Mouse (Mus musculus): Measurements from ENCODE around the gene Acot8. TPM values are rescaled to one million over a fixed set of nuclear protein-coding genes. Genes with fewer than 3 reads are reported as not detected.

Acot8 gene
- polyA plus RNA-seq (2016; fragmentation: Nextera tagmentation; extraction: Ambion mirVana) = 16.5 and 17.7 TPM in 2 replicates

GRCm38 (mm10) chr2:164804533-164805331 is at the start of gene Acot8, which contains the start of gene Zswim3:
TSS of gene Acot8 (minus strand) at chr2:164804882.
TSS of gene Zswim3 (plus strand) at chr2:164805098.
- under 1% methylated on average over 47 of the region's 47 CpGs for WGBS
- Histone ChIP-seq H3K36me3 (peaks cover 45% of the 10 kb centered on the region), H3K27me3 (ENCODE audit: insufficient read depth, poor library complexity, severe bottlenecking) (no peaks in the 10 kb centered on the region), H3K4me1 (replicated peaks) (peaks cover 27% of the 10 kb centered on the region), H3K27ac (peak within 1 kb of the TSS; percentile 92), H3K4me3 (peak within 1 kb of the TSS; percentile 85), H3K9me3 (no peaks in the 10 kb centered on the region)
- DNase-seq (ENCODE audit: low spot score) = peak; percentile 97

GRCm38 (mm10) chr2:164850061-164850460 is 45.4 kb upstream of the Acot8 start:
- peaks cover 6% of the 10 kb centered on the region for H3K4me1 ChIP-seq (replicated peaks)
- H3K4me3 ChIP-seq = no peak overlapping the region
- H3K27me3 ChIP-seq (ENCODE audit: insufficient read depth, poor library complexity, severe bottlenecking) = peaks cover 13% of the 10 kb centered on the region; the same call in 1 of the 2 replicates
- H3K27ac ChIP-seq = no peak overlapping the region
- DNase-seq (ENCODE audit: low spot score) = no peak
- peaks cover 47% of the 10 kb centered on the region for H3K36me3 ChIP-seq
- WGBS = 91% methylated on average over 8 of the region's 8 CpGs
- H3K9me3 ChIP-seq = no peaks in the 10 kb centered on the region

- Histone ChIP-seq H3K27ac (no peak overlapping the region), H3K4me1 (replicated peaks) (no peaks in the 10 kb centered on the region), H3K4me3 (no peak overlapping the region), H3K9me3 (no peaks in the 10 kb centered on the region), H3K27me3 (ENCODE audit: insufficient read depth, poor library complexity, severe bottlenecking) (no peaks in the 10 kb centered on the region), H3K36me3 (peaks cover 58% of the 10 kb centered on the region)
- 54% methylated on average over 3 of the region's 3 CpGs for WGBS
- no peak for DNase-seq (ENCODE audit: low spot score)
Measured at GRCm38 (mm10) chr2:164845782-164846181, 41.1 kb upstream of the Acot8 start.

- WGBS = 93% methylated on average over 4 of the region's 4 CpGs
- Histone ChIP-seq H3K4me3 (peak overlapping the region; percentile 81; the same call in 1 of the 2 replicates), H3K27me3 (ENCODE audit: insufficient read depth, poor library complexity, severe bottlenecking) (no peaks in the 10 kb centered on the region), H3K9me3 (no peaks in the 10 kb centered on the region), H3K4me1 (replicated peaks) (peaks cover 31% of the 10 kb centered on the region), H3K36me3 (peaks cover 48% of the 10 kb centered on the region), H3K27ac (no peak overlapping the region)
- DNase-seq (ENCODE audit: low spot score) = no peak
Measured at GRCm38 (mm10) chr2:164835164-164835563, 30.5 kb upstream of the Acot8 start.

GRCm38 (mm10) chr2:164834531-164834930 is 29.8 kb upstream of the Acot8 start:
- H3K4me1 ChIP-seq (replicated peaks) = peaks cover 31% of the 10 kb centered on the region
- H3K4me3 ChIP-seq = peak overlapping the region; percentile 81
- no peaks in the 10 kb centered on the region for H3K27me3 ChIP-seq (ENCODE audit: insufficient read depth, poor library complexity, severe bottlenecking)
- peaks cover 41% of the 10 kb centered on the region for H3K36me3 ChIP-seq
- DNase-seq (ENCODE audit: low spot score) = no peak
- H3K27ac ChIP-seq = peak overlapping the region; percentile 92
- no peaks in the 10 kb centered on the region for H3K9me3 ChIP-seq
- WGBS = 49% methylated on average over 8 of the region's 8 CpGs

- peak; percentile 92 for DNase-seq (ENCODE audit: low spot score)
- Histone ChIP-seq H3K4me3 (peak within 1 kb of the TSS; percentile 81), H3K9me3 (no peaks in the 10 kb centered on the region), H3K36me3 (peaks cover 38% of the 10 kb centered on the region), H3K27ac (peak within 1 kb of the TSS; percentile 92), H3K27me3 (ENCODE audit: insufficient read depth, poor library complexity, severe bottlenecking) (no peaks in the 10 kb centered on the region), H3K4me1 (replicated peaks) (peaks cover 31% of the 10 kb centered on the region)
- WGBS = under 1% methylated on average over 31 of the region's 31 CpGs
Measured at GRCm38 (mm10) chr2:164833314-164833959, 28.8 kb upstream of the Acot8 start, which contains the start of gene Neurl2. TSS of gene Neurl2 (minus strand) at chr2:164833456.

GRCm38 (mm10) chr2:164832748-164833301 is 28.1 kb upstream of the Acot8 start, which contains the start of gene Ctsa:
TSS of gene Ctsa (plus strand) at chr2:164832873.
- Histone ChIP-seq H3K9me3 (no peaks in the 10 kb centered on the region), H3K27ac (peak within 1 kb of the TSS; percentile 92), H3K4me1 (replicated peaks) (peaks cover 31% of the 10 kb centered on the region), H3K27me3 (ENCODE audit: insufficient read depth, poor library complexity, severe bottlenecking) (no peaks in the 10 kb centered on the region), H3K4me3 (peak within 1 kb of the TSS; percentile 81), H3K36me3 (peaks cover 38% of the 10 kb centered on the region)
- peak; percentile 69 for DNase-seq (ENCODE audit: low spot score)
- WGBS = 1% methylated on average over 35 of the region's 35 CpGs

- Histone ChIP-seq H3K36me3 (peaks cover 38% of the 10 kb centered on the region), H3K27me3 (ENCODE audit: insufficient read depth, poor library complexity, severe bottlenecking) (no peaks in the 10 kb centered on the region), H3K9me3 (no peaks in the 10 kb centered on the region), H3K4me1 (replicated peaks) (peaks cover 31% of the 10 kb centered on the region), H3K4me3 (peak overlapping the region; percentile 81), H3K27ac (peak overlapping the region; percentile 92)
- no peak for DNase-seq (ENCODE audit: low spot score)
- 66% methylated on average over 16 of the region's 16 CpGs for WGBS
Measured at GRCm38 (mm10) chr2:164832032-164832747, 27.5 kb upstream of the Acot8 start.

GRCm38 (mm10) chr2:164831029-164831428 is 26.3 kb upstream of the Acot8 start:
- H3K36me3 ChIP-seq = peaks cover 39% of the 10 kb centered on the region
- H3K4me3 ChIP-seq = no peak overlapping the region
- DNase-seq (ENCODE audit: low spot score) = no peak
- H3K4me1 ChIP-seq (replicated peaks) = peaks cover 31% of the 10 kb centered on the region
- H3K9me3 ChIP-seq = no peaks in the 10 kb centered on the region
- H3K27me3 ChIP-seq (ENCODE audit: insufficient read depth, poor library complexity, severe bottlenecking) = no peaks in the 10 kb centered on the region
- WGBS = 88% methylated on average over 10 of the region's 10 CpGs
- H3K27ac ChIP-seq = no peak overlapping the region

- DNase-seq (ENCODE audit: low spot score) = no peak
- 89% methylated on average over 1 of the region's 1 CpGs for WGBS
- no peaks in the 10 kb centered on the region for H3K9me3 ChIP-seq
- no peak overlapping the region for H3K4me3 ChIP-seq
- H3K27me3 ChIP-seq (ENCODE audit: insufficient read depth, poor library complexity, severe bottlenecking) = no peaks in the 10 kb centered on the region
- no peak overlapping the region for H3K27ac ChIP-seq
- peaks cover 48% of the 10 kb centered on the region for H3K36me3 ChIP-seq
- H3K4me1 ChIP-seq (replicated peaks) = peaks cover 18% of the 10 kb centered on the region
Measured at GRCm38 (mm10) chr2:164829090-164829489, 24.4 kb upstream of the Acot8 start.

- 85% methylated on average over 6 of the region's 6 CpGs for WGBS
- H3K4me1 ChIP-seq (replicated peaks) = peaks cover 21% of the 10 kb centered on the region
Measured at GRCm38 (mm10) chr2:164828437-164828836, 23.8 kb upstream of the Acot8 start, which contains the start of gene Spata25. TSS of gene Spata25 (minus strand) at chr2:164828537.

GRCm38 (mm10) chr2:164827146-164827850 is 22.6 kb upstream of the Acot8 start:
- no peak overlapping the region for H3K4me3 ChIP-seq
- DNase-seq (ENCODE audit: low spot score) = no peak
- H3K27ac ChIP-seq = no peak overlapping the region
- H3K27me3 ChIP-seq (ENCODE audit: insufficient read depth, poor library complexity, severe bottlenecking) = no peaks in the 10 kb centered on the region
- peaks cover 48% of the 10 kb centered on the region for H3K36me3 ChIP-seq
- H3K9me3 ChIP-seq = no peaks in the 10 kb centered on the region
- peaks cover 18% of the 10 kb centered on the region for H3K4me1 ChIP-seq (replicated peaks)
- WGBS = 90% methylated on average over 16 of the region's 16 CpGs

More at GRCm38 (mm10) chr2:164828437-164828836, 23.8 kb upstream of the Acot8 start, which contains the start of gene Spata25:
- peaks cover 48% of the 10 kb centered on the region for H3K36me3 ChIP-seq
- H3K4me3 ChIP-seq = no peak within 1 kb of the TSS
- DNase-seq (ENCODE audit: low spot score) = no peak
- H3K27ac ChIP-seq = no peak within 1 kb of the TSS
- no peaks in the 10 kb centered on the region for H3K27me3 ChIP-seq (ENCODE audit: insufficient read depth, poor library complexity, severe bottlenecking)
- H3K9me3 ChIP-seq = no peaks in the 10 kb centered on the region

All from hindbrain, embryonic 10.5 days (tissue).